Mouse (Mus musculus) embryo, embryonic 11 days (tissue): ENCODE measurements at regions not wholly inside any gene's neighbourhood (a gene's known extent, or its start where the extent isn't known, plus 50 kb on each side); places are given as distances from the start of the nearest gene placed in this dataset.
A peak's percentile ranks its signal among the peaks of the same experiment; 100 is the strongest.

ENCODE experiments used
- DNase-seq: peaks from one replicate; pipeline ENCODE4 v3.0.0-alpha.2; 2015

- DNase-seq = no peak
Observed at GRCm38 (mm10) chr3:66592259-66592658, 295.6 kb upstream of the Veph1 start.

GRCm38 (mm10) chr3:66590775-66591174, 294.1 kb upstream of the Veph1 start:
- DNase-seq = no peak

GRCm38 (mm10) chr3:66589483-66589882, 292.8 kb upstream of the Veph1 start:
- DNase-seq = no peak

- DNase-seq = no peak
Observed at GRCm38 (mm10) chr3:66584831-66585230, 288.2 kb upstream of the Veph1 start.

GRCm38 (mm10) chr3:66584101-66584500, 287.5 kb upstream of the Veph1 start:
- DNase-seq = no peak

GRCm38 (mm10) chr3:66576659-66577058, 280.0 kb upstream of the Veph1 start:
- DNase-seq = no peak

GRCm38 (mm10) chr3:66574321-66574720, 277.7 kb upstream of the Veph1 start:
- no peak for DNase-seq

- DNase-seq = no peak
Observed at GRCm38 (mm10) chr3:66572887-66573519, 276.4 kb upstream of the Veph1 start.

GRCm38 (mm10) chr3:66570342-66570741, 273.7 kb upstream of the Veph1 start:
- no peak for DNase-seq

- no peak for DNase-seq
Observed at GRCm38 (mm10) chr3:66564268-66565245, 267.9 kb upstream of the Veph1 start.

GRCm38 (mm10) chr3:66563329-66563728, 266.7 kb upstream of the Veph1 start:
- peak; percentile 10 for DNase-seq

- no peak for DNase-seq
Observed at GRCm38 (mm10) chr3:66555538-66555937, 258.9 kb upstream of the Veph1 start.

GRCm38 (mm10) chr3:66550920-66551319, 254.3 kb upstream of the Veph1 start:
- DNase-seq = no peak

- DNase-seq = no peak
Observed at GRCm38 (mm10) chr3:66546576-66546975, 249.9 kb upstream of the Veph1 start.

- DNase-seq = no peak
Observed at GRCm38 (mm10) chr3:66544139-66544933, 247.7 kb upstream of the Veph1 start.

- peak; percentile 19 for DNase-seq
Observed at GRCm38 (mm10) chr3:66542865-66543264, 246.2 kb upstream of the Veph1 start.

- DNase-seq = no peak
Observed at GRCm38 (mm10) chr3:66537913-66538312, 241.3 kb upstream of the Veph1 start.

- DNase-seq = peak; percentile 18
Observed at GRCm38 (mm10) chr3:66537106-66537893, 240.7 kb upstream of the Veph1 start.

- no peak for DNase-seq
Observed at GRCm38 (mm10) chr3:66536673-66537072, 240.0 kb upstream of the Veph1 start.

GRCm38 (mm10) chr3:66535786-66536529, 239.3 kb upstream of the Veph1 start:
- peak; percentile 8 for DNase-seq

GRCm38 (mm10) chr3:66519925-66520324, 223.3 kb upstream of the Veph1 start:
- DNase-seq = no peak

- DNase-seq = peak; percentile 14
Observed at GRCm38 (mm10) chr3:66518289-66518688, 221.7 kb upstream of the Veph1 start.
